Mouse (Mus musculus) natural killer cell, adult 2 months (primary cell): ENCODE results near the gene Dnaaf5.

Experiments used
- DNase-seq, 2 experiments: peaks; one replicate each; pipeline ENCODE4 v3.0.0; 2022; ENCODE audit warnings: low spot score in 2 of 2

The Dnaaf5 gene

DNA sequence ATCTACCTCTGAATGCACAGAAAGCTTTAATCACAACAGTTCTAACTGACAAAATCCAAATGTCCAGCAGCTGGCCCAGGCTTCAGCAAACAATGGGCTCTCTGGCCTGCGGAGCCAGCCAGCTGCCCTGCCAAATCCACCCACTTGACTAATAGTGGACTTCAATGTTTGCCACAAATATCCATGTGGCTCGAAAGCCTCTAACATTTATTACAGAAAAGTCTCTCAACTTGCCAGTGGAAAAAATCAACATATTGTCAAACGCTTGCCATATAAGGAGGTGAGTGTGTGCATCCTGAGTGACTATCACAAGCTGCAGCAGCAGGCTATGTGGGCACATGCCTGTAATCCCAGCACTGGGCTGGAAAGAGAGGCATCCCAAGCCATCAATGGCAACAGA lies 48.8 kb downstream of the Dnaaf5 start:
- DNase-seq: no peak

DNA sequence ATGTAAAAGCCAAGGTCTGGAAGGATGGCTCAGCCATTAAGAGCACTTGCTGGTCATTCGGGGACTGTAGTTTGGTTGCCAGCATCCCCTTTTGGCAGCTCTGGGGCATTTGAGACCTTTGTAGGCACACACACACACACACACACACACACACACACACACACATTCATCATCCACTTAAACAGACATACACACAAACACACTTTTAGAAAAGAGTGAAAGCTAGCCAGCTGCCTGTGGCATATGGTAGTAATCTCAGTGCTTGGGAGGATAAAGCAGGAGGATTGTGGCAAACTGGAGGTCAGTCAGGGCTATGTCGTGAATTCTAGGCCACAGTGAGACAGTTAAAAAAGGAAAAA lies 49.6 kb downstream of the Dnaaf5 start:
- no peak for DNase-seq

DNA sequence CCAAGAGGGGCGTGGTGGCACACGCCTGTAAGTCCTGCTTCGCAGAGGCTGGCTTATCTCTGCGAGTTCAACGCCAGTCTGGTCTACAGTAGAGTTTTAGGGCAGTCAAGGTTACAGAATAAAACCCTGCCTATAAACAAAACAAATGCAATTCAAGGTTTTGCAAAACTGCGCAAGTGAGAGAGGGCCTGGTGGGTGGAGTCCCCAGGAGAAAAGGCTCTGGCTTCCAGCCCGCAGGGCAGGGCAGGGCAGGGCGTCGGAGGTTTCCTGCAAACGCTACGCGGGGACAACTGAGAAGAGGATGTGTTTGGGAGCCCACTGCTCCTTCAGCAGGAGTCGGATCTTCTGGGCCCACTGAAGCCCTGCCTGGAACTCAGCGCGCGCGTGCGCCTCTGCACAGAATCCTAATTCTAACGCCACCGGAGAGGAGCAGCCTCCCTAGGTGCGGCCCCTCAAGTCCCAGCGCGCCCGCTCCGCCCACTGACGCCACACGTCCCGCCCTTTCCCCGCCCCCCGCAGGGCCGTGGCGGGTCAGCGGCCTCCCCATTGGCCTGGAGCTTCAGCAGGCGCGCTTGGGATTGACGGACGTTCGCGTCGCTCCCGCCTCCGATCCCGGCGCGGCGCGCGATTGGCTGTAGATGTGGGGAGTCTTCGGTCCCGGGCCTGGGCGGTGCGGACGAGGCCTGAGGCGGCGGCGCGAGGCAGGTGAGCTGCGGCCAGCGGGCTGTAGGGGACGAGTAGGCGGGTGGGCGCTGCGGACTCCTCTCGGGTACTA lies 50.2 kb downstream of the Dnaaf5 start, which contains the start of gene Sun1:
Gene Sun1, plus strand, starts transcription at position 643 of the 775 bp plus-strand sequence.
- DNase-seq: peak; percentile 96 to 97

DNA sequence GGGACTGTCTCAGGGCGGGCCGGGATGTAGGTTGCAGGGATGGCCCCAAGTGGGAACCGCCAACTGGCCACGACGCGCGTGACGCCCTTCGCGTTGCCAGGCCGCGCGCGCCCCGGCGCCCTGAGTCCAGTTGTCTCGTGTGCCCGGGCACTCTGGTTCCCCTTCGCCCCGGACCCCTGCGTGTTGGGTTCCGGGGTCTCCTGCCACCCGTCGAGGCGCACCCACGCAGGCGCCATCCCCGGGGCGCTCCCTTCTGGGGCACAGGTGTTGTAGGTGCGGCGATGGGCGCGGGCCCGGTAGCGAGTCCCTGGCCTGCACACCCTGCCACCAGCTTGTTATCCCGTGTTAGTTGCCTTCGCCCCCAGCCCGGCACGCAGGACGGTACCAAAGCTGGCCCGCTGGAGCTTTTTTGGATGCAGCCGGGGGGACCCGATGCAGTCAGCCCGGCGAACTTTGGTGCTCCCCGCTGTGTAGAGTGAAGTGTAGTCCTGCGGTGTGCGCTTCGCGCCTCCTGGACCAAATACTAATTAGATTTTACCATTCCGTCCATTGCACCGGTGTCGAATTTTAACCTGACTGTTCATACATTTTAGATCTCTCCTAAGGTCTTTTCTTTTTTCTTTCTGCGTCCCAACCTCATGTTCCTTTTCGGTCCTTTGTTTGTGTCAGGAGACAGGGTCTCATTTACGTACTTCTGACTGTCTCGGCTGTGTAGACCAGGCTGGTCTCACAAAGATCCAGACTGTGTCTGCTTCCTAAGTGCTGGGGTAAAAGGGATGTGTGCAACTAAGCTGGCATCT lies 50.9 kb downstream of the Dnaaf5 start:
- DNase-seq: no peak

DNA sequence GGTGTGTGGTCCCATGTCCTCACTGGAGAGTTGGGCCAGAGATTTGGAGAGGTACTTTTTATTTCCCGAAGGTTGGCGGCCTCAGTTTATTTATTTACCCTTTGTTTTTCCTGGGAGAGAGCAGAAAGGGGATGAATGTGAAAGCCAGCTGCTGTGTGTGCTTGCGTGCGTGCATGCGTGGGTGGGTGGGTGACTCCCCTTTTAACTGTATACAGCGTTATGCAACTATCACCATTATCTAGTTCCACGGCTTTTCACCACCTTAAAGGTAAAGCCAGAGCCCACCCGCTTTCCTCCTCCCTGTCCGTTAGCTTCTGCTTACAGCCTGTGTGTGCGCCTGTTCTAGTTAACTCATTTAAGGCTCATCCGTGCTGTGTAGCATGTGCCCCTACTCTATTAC lies 52.1 kb downstream of the Dnaaf5 start:
- no peak for DNase-seq

DNA sequence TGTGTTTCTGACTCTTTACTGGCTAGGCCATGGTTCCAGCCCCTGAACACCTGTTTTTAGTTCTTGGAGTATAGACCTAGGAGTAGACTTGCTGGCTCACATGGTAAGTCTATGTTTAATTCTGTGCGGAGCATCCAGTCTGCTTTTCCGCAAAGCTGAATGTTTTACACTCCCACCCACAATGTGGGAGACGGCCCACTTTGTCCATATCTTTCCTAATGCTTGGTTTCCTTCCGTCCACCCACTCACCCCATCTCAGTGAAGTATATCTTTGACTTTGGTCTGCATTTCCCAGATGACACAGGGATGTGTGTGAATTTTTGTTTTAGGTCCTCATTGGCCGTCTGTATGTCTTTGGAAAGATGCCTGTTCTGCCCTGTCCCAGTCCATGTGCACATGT lies 53.3 kb downstream of the Dnaaf5 start:
- no peak for DNase-seq

DNA sequence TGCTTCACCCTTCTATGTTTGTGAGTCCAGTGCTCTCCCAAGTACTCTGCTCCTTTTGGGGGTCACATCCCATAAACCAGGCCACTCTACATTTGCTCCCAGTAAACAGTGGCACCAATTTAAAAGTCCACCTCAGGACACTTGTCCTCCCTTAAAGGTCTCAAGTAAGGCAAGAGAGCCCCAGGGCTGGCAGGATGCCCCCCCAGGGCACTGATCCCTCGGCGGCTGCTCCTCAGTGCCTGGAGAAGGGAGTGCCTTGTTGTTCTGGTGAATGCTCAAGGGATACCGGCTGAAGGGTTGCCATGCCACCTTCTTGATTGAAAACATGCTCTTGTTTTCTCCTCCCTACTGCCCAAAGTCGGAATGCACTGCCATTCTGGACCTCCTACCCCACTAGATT lies 56.1 kb downstream of the Dnaaf5 start:
- DNase-seq: no peak

DNA sequence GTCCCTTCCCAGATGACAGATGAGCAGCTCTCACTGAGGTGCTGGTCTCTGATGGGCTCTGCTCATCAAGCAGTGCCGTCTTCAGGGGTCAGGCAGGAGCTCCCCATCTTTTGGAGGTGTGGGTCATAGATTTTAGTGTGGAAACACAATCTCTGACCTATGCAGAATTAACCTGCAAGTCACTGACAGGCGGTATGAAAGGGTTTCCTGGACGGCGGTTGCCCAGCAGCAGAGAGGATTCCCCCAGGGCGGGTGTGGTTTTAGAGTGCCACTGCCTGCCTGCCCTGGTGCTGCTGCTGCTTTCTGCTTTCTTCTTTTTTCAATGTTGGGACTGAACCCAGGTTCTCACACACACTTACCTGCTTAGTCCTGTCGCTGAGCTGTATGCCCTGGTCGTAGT lies 56.5 kb downstream of the Dnaaf5 start:
- DNase-seq: peak; percentile 15 to 28

DNA sequence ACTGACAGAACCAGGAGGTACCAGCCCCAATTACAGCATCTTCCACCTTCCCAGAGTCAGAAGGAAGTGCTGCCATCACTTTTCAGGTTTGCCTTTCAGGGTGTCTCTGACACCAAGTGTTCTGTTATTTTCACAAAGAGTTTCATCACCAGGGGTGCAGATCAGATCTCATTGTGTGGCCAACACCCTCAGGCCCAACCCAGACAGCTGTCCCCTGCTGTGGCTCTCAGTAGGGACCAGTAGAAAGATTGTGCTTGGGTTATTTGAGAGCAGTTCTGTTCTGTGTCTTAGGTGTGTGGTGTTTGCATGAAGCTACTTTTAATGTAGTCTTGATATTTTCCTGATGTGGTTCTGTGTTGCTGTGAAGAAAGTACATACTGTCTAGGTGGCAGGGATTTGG lies 58.2 kb downstream of the Dnaaf5 start:
- DNase-seq: no peak

DNA sequence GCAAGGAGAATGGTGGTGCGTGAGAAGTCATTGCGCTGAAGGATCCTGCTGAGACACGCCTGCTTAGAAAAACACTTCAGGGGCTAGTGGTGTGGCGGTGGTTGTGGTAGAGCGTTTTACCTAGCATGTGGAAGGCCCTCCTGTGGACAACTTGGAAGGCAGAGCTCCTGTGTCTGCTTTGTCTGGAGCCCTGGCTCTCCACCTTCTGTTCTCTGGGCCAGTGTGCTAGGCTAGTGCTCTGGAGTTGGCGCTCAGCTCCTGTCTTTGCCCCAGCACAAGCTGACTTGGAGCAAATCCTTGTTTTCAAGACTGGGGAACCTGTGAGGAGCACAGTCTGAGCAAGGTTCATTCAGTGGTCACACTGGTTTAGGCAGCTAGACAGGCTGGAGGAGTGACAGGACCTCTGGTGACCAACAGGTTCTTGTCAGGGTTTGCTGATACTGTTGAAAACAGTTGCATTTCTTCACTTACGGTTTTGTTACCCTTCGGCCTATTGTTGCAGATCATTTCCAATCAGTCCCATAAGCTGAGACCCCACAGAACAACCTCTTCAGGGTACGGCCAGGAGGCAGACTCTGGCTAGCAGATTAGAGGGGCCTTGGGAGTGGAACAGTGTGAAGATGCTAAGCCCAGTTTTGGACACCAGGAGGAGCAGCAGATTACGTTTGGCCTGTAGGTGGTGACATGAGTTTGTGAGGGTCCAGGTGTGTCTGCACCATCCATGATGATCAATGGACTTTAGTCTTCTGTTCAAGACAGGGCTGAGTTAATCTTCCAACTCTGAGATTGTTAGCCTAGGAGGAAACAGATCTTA lies 59.1 kb downstream of the Dnaaf5 start:
- no peak for DNase-seq

DNA sequence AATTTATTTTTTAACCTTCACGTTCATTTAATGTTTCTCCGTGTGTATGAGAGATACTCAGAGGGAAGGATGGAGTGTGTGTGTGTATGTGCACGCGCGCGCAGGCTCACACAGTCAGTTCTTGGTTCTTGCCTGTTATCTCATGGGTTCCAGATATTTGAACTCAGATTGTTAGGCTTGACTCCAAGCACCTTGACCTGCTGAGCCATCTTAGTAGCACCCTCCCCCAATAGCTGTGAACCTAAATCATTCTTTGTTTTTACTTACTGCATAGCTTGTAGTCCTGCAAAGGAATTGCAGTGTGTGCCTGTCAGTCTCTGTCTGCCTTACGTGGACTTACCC lies 59.6 kb downstream of the Dnaaf5 start:
- no peak for DNase-seq

DNA sequence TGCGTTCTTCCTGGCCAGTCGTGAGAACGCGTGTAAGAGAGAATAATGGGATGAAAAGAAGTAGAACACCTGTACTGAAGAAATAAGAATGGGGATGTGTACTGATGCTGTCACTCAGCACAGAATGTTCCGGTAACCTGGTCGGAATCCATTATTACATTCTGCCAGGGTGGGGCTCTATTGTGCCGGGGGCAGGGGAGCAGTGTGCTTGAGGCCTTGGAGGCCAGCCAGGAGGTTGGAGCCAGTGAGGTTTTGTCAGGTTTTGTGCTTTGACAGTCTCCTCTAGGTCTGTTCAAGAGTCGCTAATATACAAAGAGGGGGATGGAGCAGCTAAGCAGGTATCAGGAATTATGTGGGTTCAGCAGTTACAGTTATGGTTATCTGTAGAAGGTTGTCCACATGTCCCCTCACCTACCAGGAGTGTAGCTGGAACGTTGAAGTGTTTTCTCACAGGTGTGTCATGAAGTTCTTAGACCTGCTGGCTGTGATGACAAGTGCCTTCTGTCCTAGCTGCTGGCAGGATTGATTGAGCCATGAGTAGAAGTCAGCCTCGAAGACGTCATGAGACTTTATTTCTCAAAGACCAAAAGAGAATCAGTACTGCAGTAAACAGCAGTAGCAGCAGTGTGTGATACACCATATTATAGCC lies 61.8 kb downstream of the Dnaaf5 start:
- DNase-seq: no peak

DNA sequence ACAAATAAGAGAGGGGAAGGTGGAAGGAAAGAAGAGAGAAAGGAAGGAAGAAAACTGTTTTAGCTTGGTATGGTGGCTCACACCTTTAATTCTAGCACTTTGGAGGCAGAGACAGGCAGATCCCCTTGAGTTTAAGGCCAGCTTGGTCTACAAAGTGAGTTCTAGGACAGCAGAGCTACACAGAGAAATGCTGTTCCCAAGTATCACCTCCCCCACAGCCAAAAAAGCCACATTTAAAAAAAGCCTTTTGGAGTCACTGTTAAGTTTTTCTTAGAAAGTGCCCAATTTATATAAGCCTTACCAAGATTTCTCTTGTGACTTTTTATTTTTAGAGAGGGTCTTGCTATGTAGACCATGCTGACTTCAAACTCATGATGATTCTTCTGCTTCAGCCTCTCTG lies 64.3 kb downstream of the Dnaaf5 start:
- DNase-seq: no peak

DNA sequence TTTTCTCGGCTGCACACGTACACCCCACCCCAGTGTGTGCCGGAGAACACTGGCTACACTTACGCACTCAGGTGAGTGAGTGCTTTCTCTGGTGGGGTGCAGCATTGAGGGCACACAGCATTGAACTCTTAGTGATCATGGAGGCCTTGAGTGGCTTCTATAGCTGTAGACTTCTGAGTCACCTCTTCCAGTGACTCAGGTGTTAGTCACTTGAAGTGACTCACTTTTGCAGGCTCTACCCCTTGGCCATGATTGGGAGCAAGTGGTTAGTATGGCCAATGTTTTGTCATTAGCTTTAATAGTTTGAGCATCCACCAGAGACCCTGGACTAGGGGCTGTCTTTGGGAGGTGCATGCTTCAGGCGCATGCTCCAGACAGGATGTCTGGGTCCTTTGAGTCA lies 65.2 kb downstream of the Dnaaf5 start:
- no peak for DNase-seq

DNA sequence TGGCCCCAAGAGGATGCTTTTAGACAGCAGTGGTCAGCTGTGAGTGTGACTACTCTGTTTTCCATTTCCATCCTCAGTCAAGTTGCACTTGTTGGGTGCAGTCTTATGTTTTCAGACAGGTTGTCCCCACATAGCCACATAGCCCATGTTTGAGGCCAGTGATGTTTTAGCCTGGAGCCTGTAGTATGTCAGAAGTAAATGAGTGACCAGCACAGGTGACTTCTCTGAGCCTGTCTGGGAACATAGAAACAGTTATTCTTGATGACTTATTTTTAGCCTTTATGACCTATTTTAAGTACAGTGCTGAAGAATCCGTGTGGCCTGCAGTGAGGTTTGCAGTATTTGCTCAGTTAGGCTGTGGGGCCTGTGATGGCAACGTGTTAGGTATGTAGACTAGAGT lies 66.1 kb downstream of the Dnaaf5 start:
- no peak for DNase-seq

DNA sequence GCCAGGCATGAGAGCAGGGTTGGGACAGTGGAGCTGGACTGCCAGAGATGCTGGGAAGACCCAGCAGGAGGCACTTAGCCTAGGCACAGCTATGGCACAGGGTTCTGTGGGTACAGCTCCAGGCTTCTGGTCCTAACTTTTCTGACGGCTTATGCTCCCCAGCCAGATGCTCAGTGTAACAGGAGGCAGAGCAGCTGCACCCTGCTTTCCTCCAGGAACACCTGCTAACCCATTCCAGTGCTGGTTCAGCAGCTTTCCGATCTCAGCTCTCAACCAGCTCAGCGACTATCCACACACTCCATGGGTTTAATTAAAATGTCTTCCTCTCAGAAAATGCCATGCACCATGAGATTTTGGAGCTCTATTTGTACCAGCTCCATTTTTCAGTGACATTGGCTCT lies 66.8 kb downstream of the Dnaaf5 start:
- DNase-seq: no peak

DNA sequence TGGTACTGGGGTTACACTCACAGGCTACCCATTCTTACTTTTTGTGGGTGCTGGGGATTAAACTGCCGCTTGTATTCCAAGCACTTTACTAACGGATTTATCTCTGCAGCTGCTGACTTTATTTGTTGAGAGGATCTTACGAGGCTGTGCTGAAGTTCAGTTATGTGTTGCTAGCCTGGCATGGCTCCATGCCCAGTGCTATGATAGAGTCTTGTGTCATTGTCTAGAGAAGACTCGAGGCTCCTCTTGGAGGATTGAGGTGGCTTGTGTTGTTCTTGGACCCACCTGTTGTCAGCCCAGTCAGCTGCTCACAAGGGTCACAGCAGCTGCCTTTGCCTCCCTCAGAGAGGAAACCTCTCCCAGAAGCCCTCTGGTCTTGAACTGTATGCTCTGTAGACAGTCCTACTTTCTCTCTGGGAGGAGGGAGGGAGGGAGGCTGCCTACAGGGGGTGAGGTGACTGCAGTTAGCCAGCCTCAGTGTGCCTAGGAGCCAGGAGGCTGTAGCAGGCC lies 70.0 kb downstream of the Dnaaf5 start:
- DNase-seq: no peak

DNA sequence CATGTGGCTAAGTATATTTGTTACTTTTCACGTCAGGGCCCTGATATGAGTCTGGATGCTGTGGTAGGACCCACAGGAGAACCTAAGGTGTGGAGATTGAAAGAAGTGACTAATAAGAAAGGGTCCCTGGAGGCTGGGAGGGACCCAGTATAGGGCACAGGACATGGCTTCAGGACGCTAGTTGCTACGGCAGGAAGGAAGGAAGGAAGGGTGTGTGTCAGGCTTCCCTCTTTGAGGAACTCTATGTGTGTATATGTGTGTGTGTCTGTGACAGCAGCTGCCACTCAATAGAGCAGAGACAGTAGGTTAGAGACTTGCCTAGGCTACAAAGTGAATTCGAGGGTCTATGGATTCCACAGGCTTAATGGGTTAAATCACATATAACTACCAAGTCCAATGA lies 70.6 kb downstream of the Dnaaf5 start:
- no peak for DNase-seq

DNA sequence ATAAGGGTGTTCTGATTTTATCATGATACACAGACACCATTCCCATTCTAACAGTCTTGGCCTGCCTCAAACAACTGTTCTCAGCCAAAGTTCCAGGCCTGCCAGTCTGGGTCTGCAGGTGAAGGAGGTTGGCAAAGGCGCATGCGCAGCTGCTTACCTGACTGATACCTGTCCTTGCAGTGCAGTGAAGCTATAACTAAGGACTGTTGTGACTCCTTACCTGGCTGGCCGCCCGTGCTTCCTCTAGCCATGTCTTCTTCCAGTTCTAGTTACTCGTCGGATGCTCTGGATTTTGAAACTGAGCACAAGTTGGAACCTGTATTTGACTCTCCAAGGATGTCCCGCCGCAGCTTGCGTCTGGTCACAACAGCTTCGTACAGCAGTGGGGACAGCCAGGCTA lies 73.3 kb downstream of the Dnaaf5 start:
- no peak for DNase-seq

DNA sequence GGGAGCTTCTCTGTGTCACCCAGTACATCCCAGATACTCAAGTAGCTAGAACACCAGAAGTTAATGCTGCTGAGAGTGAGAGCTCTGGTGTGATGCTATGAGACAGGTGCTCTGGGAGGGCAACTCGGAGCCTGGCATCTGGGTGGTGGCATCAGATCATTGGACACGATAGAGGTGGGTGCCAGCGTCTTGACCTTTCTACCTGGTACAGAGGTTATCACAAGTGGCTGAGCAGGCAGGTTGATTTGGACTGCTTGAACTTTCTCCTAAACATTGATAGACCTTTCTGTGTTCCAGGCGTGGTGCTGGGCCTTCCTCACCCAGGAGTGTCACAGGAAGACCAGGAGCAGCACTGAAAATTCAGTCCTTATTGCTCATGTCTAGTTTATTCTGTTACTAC lies 77.2 kb downstream of the Dnaaf5 start:
- no peak for DNase-seq

DNA sequence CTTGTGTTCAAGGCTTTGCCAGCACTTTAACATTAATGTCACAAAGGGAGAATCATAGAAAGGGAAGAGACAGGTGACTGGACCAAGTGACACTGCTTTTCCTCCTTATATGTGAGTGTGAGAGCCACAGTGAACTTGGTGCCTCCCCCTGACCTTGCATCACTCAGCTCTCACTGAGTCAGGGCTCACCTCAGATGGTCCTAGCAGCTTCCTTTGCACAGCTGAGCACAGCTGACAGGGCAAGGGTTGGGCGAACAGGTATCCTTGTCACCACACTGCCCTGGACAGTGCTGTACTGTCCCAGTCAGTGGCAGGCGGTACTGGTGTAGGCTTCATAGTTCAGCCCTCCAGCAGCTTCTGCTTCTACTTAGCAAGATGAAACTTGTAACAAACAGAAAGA lies 77.6 kb downstream of the Dnaaf5 start:
- no peak for DNase-seq

DNA sequence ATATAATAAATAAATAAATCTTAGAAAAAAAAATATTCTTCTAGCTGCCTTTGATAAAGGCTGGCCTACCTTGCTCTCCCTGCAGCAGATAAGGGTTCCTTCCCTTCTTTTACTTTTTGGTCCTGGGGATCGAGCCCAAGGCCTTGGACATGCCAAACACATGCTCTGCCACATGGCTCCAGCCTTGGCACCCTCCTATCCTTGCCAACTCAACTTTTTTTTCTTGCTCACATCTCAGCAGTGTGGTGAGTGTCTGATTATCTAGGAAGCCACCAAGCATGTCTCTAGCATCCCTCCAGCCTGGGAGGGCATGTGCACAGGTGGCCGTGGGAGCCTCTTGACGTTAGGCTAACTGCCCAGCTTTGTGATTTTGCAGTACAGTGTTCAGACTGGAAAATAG lies 78.3 kb downstream of the Dnaaf5 start:
- DNase-seq: no peak
